Mouse (Mus musculus): Measurements from ENCODE around the gene Tmeff1. TPM values are rescaled to one million over a fixed set of nuclear protein-coding genes. Genes with fewer than 3 reads are reported as not detected.

Tmeff1 gene
- not detected for polyA plus RNA-seq (2017; shearing (Covaris generic))

DNA sequence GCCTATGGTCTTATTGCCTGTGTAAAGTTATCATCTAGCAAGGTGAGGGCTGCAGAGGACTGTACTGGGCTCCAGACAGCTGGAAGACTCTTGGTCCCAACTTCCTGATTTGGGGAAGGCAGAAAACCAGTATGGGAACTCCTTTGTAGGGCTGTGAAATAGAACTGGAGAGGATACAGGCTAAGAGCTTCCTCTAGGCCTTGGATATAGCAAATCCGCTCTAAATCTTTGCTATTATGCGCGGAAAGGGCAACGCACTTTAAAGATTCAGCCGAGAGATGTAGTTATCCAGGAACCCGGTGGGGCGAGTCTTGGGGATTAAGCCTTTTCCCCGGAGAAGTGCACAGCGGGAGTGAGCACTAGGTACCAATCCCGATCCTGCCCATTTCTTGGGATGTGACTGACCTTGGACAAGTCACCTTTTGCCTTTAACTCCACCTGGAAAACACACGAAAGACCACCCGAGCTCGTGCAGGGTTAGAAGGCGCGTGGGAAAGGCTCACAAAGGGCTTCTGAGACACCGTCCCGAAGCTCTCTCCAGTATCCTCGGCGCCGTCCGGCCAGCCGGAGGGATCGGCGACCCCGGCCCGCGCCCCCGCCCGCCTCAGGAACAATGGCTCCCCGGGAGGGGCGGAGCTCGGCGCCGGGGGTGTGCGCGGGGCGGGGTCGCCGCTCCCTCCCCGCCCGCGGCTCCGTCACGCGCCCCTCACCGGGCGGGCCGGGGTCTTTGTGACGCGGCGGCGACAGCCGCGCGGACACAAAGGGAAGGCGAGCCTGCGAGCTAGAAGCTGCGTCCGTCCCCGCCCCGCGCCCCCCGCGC is at the start of gene Tmeff1:
Tmeff1 (plus strand) TSS at position 754 of the 820 bp plus-strand sequence.

DNA sequence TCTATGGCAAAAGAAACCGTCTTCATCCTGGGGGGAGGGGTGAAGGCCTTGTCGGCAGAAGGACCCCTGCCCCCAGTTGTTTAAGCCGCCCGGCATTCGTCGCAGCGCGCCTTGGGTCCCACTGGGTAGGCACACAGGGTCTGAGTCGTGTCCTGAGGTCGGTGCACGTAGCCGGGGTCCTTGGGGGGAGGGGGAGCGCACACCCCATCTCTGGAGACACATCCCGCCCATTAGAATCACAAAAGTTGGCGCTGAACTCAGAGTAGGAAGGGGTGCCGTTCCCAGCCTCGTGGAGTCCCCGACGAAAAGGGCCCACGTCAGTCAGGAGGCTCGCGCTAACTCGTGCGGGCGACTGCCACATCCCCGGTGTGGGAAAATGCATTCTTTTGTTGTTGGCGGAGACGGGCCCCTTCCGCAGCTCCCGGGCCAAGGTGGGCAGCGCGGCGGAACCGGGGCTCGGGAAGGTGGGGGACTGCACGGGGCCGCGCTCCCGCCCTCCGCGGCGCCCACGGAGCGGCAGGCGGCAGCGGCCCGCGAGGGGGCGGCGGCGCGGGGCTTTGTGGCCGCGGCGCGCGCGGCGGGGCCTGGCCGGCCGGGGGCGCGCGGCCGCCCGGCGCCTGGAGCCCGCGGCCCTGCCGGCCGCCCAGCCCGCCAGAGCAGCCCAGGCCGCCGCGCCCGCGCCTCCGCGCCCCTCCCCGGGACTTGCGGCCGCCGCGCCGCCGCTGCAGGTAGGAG is 45.0 kb upstream of the Tmeff1 start, which contains the start of gene Msantd3:
Msantd3 (plus strand) TSS at position 95 of the 735 bp plus-strand sequence.

DNA sequence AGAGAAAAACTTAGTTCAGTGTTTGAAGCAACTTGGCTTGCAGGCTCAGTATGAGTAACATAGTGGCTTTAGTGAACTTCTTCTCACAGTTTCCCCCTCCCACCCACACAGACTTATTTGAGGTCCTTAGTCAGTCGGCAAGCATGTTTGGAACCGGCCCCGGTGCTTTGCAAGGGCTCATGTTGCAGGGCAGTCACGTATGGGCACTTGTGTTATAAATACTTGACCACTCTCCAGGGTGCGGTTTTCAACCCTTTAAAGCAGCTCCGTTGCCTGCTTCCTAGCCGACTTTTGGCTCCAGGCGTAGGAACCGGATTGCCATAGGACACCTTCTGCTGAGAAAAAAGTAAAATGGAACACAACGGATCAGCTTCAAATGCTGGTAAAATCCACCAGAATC is 78.3 kb downstream of the Tmeff1 start, which contains the start of gene Cavin4:
Cavin4 (plus strand) TSS at position 244 of the 400 bp plus-strand sequence.

Other genes with a start within 250 kb of the Tmeff1 start
- 70.4 TPM for gene Tex10, start 111.7 kb upstream of the Tmeff1 start, polyA plus RNA-seq (2017; shearing (Covaris generic))
- not detected for gene Msantd3, start 45.2 kb upstream of the Tmeff1 start, polyA plus RNA-seq (2017; shearing (Covaris generic))
- not detected for gene Cavin4, start 78.3 kb downstream of the Tmeff1 start, polyA plus RNA-seq (2017; shearing (Covaris generic))